Mouse (Mus musculus) cerebellum, postnatal 25 days (tissue): ENCODE data around the gene Rreb1.

Source experiments
- DNase-seq, 2 experiments: peaks; one replicate each; pipeline ENCODE4 v3.0.0; 2021; ENCODE audit warnings: mixed read lengths in 2 of 2

Rreb1 gene

GRCm38 (mm10) chr13:37854455-37855220 is 76.4 kb downstream of the Rreb1 start:
- DNase-seq = no peak

- DNase-seq = no peak
These were observed 77.1 kb downstream of the Rreb1 start for GRCm38 (mm10) chr13:37855221-37855757.

- DNase-seq = no peak
These were observed 77.6 kb downstream of the Rreb1 start for GRCm38 (mm10) chr13:37855765-37856164.

- no peak for DNase-seq
These were observed 78.3 kb downstream of the Rreb1 start for GRCm38 (mm10) chr13:37856537-37856936.

- peak; percentile 95 to 96 for DNase-seq
These were observed 79.3 kb downstream of the Rreb1 start for GRCm38 (mm10) chr13:37857284-37858065.

- peak in 1 of 2 experiments; percentile 45 for DNase-seq
These were observed 79.9 kb downstream of the Rreb1 start for GRCm38 (mm10) chr13:37858066-37858501.

GRCm38 (mm10) chr13:37858508-37858907 is 80.3 kb downstream of the Rreb1 start:
- peak in 1 of 2 experiments; percentile 10 for DNase-seq

GRCm38 (mm10) chr13:37859782-37860181 is 81.6 kb downstream of the Rreb1 start:
- no peak for DNase-seq

GRCm38 (mm10) chr13:37860204-37860603 is 82.0 kb downstream of the Rreb1 start:
- DNase-seq = no peak

- DNase-seq = no peak
These were observed 82.6 kb downstream of the Rreb1 start for GRCm38 (mm10) chr13:37860789-37861188.

- no peak for DNase-seq
These were observed 84.3 kb downstream of the Rreb1 start for GRCm38 (mm10) chr13:37862492-37862891.

GRCm38 (mm10) chr13:37863643-37864042 is 85.4 kb downstream of the Rreb1 start:
- DNase-seq = no peak

- no peak for DNase-seq
These were observed 86.5 kb downstream of the Rreb1 start for GRCm38 (mm10) chr13:37864697-37865096.

GRCm38 (mm10) chr13:37866296-37866695 is 88.1 kb downstream of the Rreb1 start:
- no peak for DNase-seq

GRCm38 (mm10) chr13:37866846-37867245 is 88.6 kb downstream of the Rreb1 start:
- DNase-seq = no peak

- DNase-seq = no peak
These were observed 92.1 kb downstream of the Rreb1 start for GRCm38 (mm10) chr13:37870118-37870908.

- DNase-seq = no peak
These were observed 94.1 kb downstream of the Rreb1 start for GRCm38 (mm10) chr13:37872142-37872835.

GRCm38 (mm10) chr13:37873125-37873891 is 95.1 kb downstream of the Rreb1 start:
- no peak for DNase-seq

- no peak for DNase-seq
These were observed 97.7 kb downstream of the Rreb1 start for GRCm38 (mm10) chr13:37875919-37876318.

GRCm38 (mm10) chr13:37876366-37876765 is 98.2 kb downstream of the Rreb1 start:
- no peak for DNase-seq

GRCm38 (mm10) chr13:37876836-37877235 is 98.6 kb downstream of the Rreb1 start:
- DNase-seq = no peak
